Mouse (Mus musculus) heart, embryonic 16.5 days (tissue): ENCODE data around the gene Spata16. TPM values are rescaled to one million over a fixed set of nuclear protein-coding genes. Genes with fewer than 3 reads are reported as not detected.

Experiments
- ATAC-seq: fragments of 200-750 bp; cut with Nextera tagmentation; replicated peaks from 2 replicates; pipeline ENCODE4 v1.8.0; 2017; ENCODE audit warnings: moderate number of reproducible peaks; ENCODE audit not compliant: insufficient read depth, low FRiP score; ENCODE audit errors: extremely low read depth
- H3K27ac ChIP-seq: fragments of 300-500 bp; sonication (generic); 2 replicates; pipeline ENCODE4 v1.5.1; 2014; ENCODE audit warnings: mild to moderate bottlenecking, low read length, control low read depth, moderate library complexity
- H3K27me3 ChIP-seq: fragments of 300-500 bp; sonication (generic); 2 replicates; pipeline ENCODE4 v1.6.1; 2014; ENCODE audit warnings: low read length, mixed read lengths; ENCODE audit not compliant: control insufficient read depth, insufficient read depth
- H3K36me3 ChIP-seq: fragments of 300-500 bp; sonication (generic); 2 replicates; pipeline ENCODE4 v1.6.1; 2014; ENCODE audit not compliant: control insufficient read depth, insufficient read depth
- H3K4me1 ChIP-seq: fragments of 300-500 bp; sonication (generic); 2 replicates; pipeline ENCODE4 v1.6.1; 2014; ENCODE audit warnings: low read length, mixed read lengths; ENCODE audit not compliant: control insufficient read depth, insufficient read depth
- H3K4me2 ChIP-seq: fragments of 300-500 bp; sonication (generic); 2 replicates; pipeline ENCODE4 v1.6.1; 2014; ENCODE audit warnings: low read depth, mild to moderate bottlenecking, control low read depth, low read length
- H3K4me3 ChIP-seq: fragments of 300-500 bp; sonication (generic); 2 replicates; pipeline ENCODE4 v1.5.1; 2014; ENCODE audit warnings: mild to moderate bottlenecking, control low read depth, low read length
- H3K9ac ChIP-seq: fragments of 300-500 bp; sonication (generic); 2 replicates; pipeline ENCODE4 v1.6.1; 2014; ENCODE audit warnings: low read length, control low read depth
- H3K9me3 ChIP-seq: fragments of 300-500 bp; sonication (generic); replicated peaks from 2 replicates; pipeline ENCODE4 v1.6.1; 2016; ENCODE audit warnings: low read length; ENCODE audit not compliant: control insufficient read depth
- WGBS: fragments of 180-500 bp; shearing (Covaris S2); extraction: QIAGEN DNeasy Blood & Tissue Kit; methylation state at CpG from one replicate; pipeline ENCODE4 v1.1.7; 2014; 5-methylcytosine and 5-hydroxymethylcytosine counted together
- polyA plus RNA-seq: library from polyadenylated mRNA; unstranded; fragments of >200 nt; fragmentation: Nextera tagmentation; extraction: Ambion mirVana; gene quantifications from 2 replicates; pipeline ENCODE4 v1.2.1, GENCODE M21; 2015

Gene Spata16
- polyA plus RNA-seq, 1 experiment from 2014 or later: not detected

DNA sequence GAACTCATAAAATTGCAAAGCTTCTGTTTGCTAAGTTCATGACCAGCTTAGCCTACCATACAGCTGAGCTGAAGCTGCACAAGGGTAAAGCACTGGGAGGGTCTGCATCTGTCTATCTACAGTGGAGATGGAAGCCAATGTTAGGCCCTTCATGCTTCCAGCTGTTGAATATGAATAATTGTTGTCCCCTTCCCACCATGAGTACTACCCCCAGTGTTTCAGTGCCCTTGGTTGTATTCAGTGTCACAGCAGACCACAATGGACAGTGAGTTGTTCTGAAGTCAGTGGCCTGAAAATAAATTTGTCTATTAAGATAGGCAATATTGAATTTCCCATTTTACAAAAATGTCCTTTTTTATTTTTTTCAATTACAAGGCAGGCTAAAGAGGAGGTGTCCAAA lies 212.8 kb downstream of the Spata16 start:
- no peaks in the 10 kb centered on the region for H3K4me1 ChIP-seq
- H3K9ac ChIP-seq: no peak overlapping the region
- no peak overlapping the region for H3K4me2 ChIP-seq
- H3K27me3 ChIP-seq: no peaks in the 10 kb centered on the region
- H3K27ac ChIP-seq: no peak overlapping the region
- no peaks in the 10 kb centered on the region for H3K9me3 ChIP-seq
- H3K4me3 ChIP-seq: no peak overlapping the region
- ATAC-seq: no peak
- no peaks in the 10 kb centered on the region for H3K36me3 ChIP-seq

DNA sequence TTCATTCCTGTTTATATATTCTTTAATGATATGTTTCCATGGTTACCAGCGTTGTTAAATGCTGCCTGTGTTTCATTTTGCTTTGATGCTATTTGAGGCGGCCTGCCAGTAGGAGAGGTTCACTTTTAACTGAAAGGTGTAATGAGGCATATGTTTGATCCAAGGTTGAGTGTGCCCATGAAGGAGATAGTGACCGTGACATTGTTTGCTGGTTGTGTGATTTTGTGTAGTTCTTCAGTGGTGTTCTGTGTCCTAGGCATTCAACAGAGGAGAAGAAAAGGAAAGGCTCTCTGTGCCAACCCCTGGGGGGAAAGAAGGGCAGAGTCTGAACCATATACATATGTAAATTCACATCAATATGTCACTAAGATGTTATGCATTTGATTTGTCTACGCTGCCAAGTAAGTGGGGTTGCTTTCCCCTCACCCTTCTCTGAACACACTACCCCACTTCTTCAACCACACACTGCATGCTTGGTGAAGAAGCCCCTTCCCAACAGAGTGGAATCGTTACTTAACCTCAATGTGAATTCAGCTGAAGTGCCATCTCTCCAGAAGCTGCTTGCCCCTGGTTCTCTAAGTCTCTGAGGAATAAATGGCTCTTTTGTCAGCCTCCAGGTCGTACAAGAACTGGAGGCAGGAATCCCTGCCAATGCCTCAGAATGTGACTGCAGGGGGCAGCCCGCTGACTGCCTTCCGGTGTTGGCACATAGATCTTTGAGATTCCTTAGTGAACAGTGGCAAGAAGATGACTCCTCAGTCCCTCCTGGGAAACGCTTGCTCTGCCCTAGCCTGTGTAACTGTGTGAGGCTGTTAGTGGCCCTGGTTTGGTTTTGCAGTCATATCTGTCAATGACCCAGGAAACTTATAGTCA lies 213.5 kb downstream of the Spata16 start:
- H3K36me3 ChIP-seq: no peaks in the 10 kb centered on the region
- ATAC-seq: no peak
- no peak overlapping the region for H3K9ac ChIP-seq
- no peaks in the 10 kb centered on the region for H3K4me1 ChIP-seq
- H3K9me3 ChIP-seq: no peaks in the 10 kb centered on the region
- WGBS: 63% methylated on average over 9 of the region's 9 CpGs
- no peaks in the 10 kb centered on the region for H3K27me3 ChIP-seq
- H3K4me3 ChIP-seq: no peak overlapping the region
- no peak overlapping the region for H3K27ac ChIP-seq
- H3K4me2 ChIP-seq: no peak overlapping the region

DNA sequence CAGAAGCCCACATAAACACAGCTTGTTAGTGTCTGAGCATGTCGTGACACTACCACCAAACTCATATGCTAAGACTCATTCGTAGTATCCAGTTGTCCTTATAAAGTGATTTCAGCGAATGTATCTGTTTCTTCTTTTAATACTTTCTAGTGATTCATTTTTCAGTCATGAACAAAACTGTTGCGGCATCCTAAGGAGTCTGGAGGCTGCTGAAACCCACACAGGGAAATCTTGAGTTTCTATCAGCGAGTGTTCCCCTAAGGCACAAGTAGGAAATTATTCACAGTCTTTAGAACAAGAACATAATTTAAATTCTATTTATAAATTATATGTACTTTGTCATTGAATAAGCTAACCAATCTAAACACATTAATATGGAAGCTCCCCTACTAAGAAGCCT lies 216.1 kb downstream of the Spata16 start:
- no peak for ATAC-seq
- Histone ChIP-seq H3K27ac (no peak overlapping the region), H3K27me3 (no peaks in the 10 kb centered on the region), H3K9ac (no peak overlapping the region), H3K9me3 (no peaks in the 10 kb centered on the region), H3K4me1 (no peaks in the 10 kb centered on the region), H3K4me3 (no peak overlapping the region), H3K36me3 (no peaks in the 10 kb centered on the region), H3K4me2 (no peak overlapping the region)
- 78% methylated on average over 5 of the region's 5 CpGs for WGBS

DNA sequence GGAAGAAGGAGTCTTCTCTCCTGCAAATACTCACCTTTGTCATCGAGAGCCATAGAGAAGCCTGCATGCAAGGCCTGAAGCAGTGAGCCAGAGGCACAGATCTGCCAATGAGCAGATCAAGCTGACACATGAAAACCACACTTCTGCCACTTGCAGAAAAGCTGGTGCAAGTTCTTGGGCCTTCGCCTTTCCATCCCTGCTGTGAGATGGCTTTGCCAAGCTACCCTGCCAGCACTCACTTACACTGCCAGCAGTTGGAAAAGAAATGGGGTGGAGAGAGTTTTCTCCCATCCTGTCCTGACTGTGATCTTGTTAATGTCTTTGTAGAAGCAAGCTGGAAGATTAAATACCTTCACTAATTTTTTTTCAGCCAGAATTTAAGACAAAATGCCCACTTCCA lies 237.3 kb downstream of the Spata16 start:
- WGBS: 66% methylated on average over 2 of the region's 2 CpGs
- Histone ChIP-seq H3K27me3 (no peaks in the 10 kb centered on the region), H3K4me2 (no peak overlapping the region), H3K9ac (no peak overlapping the region), H3K4me3 (no peak overlapping the region), H3K4me1 (no peaks in the 10 kb centered on the region), H3K9me3 (no peaks in the 10 kb centered on the region), H3K36me3 (no peaks in the 10 kb centered on the region), H3K27ac (no peak overlapping the region)
- no peak for ATAC-seq

DNA sequence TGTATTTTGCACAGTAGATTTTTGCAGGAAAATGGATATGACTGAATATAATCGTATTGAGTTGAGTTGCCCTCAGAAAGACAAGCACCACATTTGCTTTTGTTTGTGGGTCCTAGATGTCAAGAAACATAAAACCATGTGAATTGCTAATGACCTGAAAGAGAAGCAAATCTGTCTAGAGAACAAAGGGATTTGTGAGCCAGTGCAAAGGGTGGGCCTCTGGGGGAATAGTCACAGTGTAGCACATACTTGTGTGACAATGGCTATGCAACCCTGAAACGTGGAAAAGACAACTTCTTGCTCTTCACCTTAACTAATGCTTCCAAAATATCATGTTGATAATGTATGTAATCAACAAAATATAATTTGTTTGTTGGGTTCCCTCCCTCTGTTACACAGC lies 239.9 kb downstream of the Spata16 start:
- Histone ChIP-seq H3K9ac (no peak overlapping the region), H3K27me3 (no peaks in the 10 kb centered on the region), H3K9me3 (no peaks in the 10 kb centered on the region), H3K4me1 (no peaks in the 10 kb centered on the region), H3K4me3 (no peak overlapping the region), H3K36me3 (no peaks in the 10 kb centered on the region), H3K4me2 (no peak overlapping the region), H3K27ac (no peak overlapping the region)
- ATAC-seq: no peak
- 69% methylated on average over 2 of the region's 2 CpGs for WGBS

DNA sequence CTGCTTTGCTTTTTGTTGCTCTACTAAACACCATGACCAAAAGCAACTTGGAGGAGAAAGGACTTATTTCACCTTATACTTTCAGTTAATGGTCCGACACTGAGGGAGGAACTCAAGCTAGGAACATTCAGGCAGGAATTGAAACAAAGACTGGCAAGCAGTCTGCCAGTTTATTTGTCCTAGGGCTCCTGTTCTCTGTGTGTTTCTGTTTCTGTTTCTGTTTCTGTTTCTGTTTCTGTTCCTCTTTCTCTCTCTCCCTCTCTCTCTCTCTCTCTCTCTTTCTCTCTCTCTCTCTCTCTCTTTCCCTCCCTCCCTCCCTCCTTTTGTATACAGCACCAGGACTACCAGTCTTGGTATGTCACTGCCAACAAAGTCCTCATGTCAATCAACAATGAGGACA lies 279.2 kb downstream of the Spata16 start:
- H3K27ac ChIP-seq: no peak overlapping the region
- no peak for ATAC-seq
- no peaks in the 10 kb centered on the region for H3K36me3 ChIP-seq
- H3K4me3 ChIP-seq: no peak overlapping the region
- no peaks in the 10 kb centered on the region for H3K27me3 ChIP-seq
- H3K4me2 ChIP-seq: no peak overlapping the region
- H3K9ac ChIP-seq: no peak overlapping the region
- H3K9me3 ChIP-seq: no peaks in the 10 kb centered on the region
- no peaks in the 10 kb centered on the region for H3K4me1 ChIP-seq
- 63% methylated on average over 1 of the region's 1 CpGs for WGBS

DNA sequence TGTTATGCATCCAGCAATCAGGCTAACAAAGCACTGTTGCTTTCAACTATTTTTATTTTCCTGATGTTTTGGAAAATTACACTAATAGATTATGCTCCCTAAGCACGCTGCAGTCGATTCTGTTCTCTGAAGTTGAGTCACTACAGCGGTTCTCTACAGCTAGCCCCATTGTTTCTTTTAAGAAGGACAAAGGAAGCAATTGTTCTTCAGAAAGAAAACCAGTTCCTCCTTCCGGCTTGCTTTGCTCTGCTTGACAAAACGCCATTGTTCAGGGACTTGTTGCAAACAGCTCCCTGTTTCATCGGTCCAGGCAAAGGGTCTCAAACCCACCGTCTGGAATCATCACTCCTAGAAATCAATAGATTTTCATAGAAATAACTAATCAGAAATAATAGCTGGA lies 283.6 kb downstream of the Spata16 start:
- no peak for ATAC-seq
- H3K4me3 ChIP-seq: no peak overlapping the region
- no peaks in the 10 kb centered on the region for H3K4me1 ChIP-seq
- H3K36me3 ChIP-seq: no peaks in the 10 kb centered on the region
- H3K9me3 ChIP-seq: no peaks in the 10 kb centered on the region
- 55% methylated on average over 7 of the region's 7 CpGs for WGBS
- H3K27ac ChIP-seq: no peak overlapping the region
- no peak overlapping the region for H3K4me2 ChIP-seq
- no peaks in the 10 kb centered on the region for H3K27me3 ChIP-seq
- no peak overlapping the region for H3K9ac ChIP-seq

DNA sequence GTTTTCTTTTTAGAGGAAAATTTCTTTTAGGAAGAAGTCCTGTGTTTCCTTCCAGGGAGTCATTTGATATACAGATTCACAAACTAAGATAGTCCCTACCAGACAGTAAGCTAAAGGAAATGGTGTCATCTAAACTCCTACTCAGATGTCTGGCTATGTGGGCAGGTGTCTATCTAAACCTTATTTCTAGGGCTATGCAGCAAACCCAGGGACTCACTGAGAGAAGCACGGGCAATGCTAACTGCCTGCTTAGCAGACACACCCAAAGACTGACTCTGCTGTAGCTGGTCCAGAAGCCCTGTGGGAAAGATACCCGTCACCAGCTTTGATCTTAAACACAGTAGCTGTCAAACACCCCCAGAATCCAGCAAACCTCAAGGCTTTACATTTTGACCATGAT lies 284.2 kb downstream of the Spata16 start:
- Histone ChIP-seq H3K36me3 (no peaks in the 10 kb centered on the region), H3K4me1 (no peaks in the 10 kb centered on the region), H3K27me3 (no peaks in the 10 kb centered on the region), H3K4me2 (no peak overlapping the region), H3K9me3 (no peaks in the 10 kb centered on the region), H3K27ac (no peak overlapping the region), H3K4me3 (no peak overlapping the region), H3K9ac (no peak overlapping the region)
- no peak for ATAC-seq
- WGBS: 71% methylated on average over 2 of the region's 2 CpGs

DNA sequence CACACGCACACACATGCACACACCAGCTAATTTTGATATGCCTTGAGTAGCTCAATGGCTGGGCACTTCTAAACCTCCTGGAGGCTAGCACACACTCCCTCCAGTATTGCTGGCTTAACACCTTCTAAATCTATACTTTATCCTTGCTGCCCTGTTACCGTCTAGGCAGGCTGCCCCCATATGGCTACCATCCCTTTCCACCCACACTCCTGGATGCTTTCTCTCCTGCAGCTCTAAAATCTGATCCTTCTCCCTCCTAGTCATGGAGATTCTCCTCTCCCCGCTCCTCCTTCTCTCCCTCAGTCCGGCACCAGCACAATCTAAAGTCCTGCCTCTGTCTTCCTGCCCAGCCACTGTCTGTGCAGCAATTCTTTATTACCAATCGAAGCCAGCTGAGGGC lies 286.0 kb downstream of the Spata16 start:
- Histone ChIP-seq H3K36me3 (no peaks in the 10 kb centered on the region), H3K4me3 (no peak overlapping the region), H3K9me3 (no peaks in the 10 kb centered on the region), H3K4me2 (no peak overlapping the region), H3K27me3 (no peaks in the 10 kb centered on the region), H3K27ac (no peak overlapping the region), H3K4me1 (no peaks in the 10 kb centered on the region), H3K9ac (no peak overlapping the region)
- WGBS: 72% methylated on average over 5 of the region's 5 CpGs
- no peak for ATAC-seq
